Mouse (Mus musculus) lung, postnatal 10 days (tissue): ENCODE results near the gene Sp6.

Experiments used
- DNase-seq: peaks from one replicate; pipeline ENCODE4 v3.0.0; 2021

Sp6 gene

GRCm38 (mm10) chr11:97013121-97013670 lies at the start of gene Sp6:
Sp6 (plus strand) TSS chr11:97013394.
- DNase-seq: peak; percentile 69

GRCm38 (mm10) chr11:96963580-96963979 lies 49.6 kb upstream of the Sp6 start:
- peak; percentile 95 for DNase-seq

GRCm38 (mm10) chr11:96966172-96966571 lies 47.0 kb upstream of the Sp6 start:
- DNase-seq: no peak

GRCm38 (mm10) chr11:96966914-96967543 lies 46.2 kb upstream of the Sp6 start:
- no peak for DNase-seq

GRCm38 (mm10) chr11:96967544-96968269 lies 45.5 kb upstream of the Sp6 start:
- no peak for DNase-seq

GRCm38 (mm10) chr11:96968476-96968875 lies 44.7 kb upstream of the Sp6 start:
- DNase-seq: no peak

GRCm38 (mm10) chr11:96969280-96969722 lies 43.9 kb upstream of the Sp6 start:
- no peak for DNase-seq

- peak; percentile 84 for DNase-seq
These were observed 43.4 kb upstream of the Sp6 start for GRCm38 (mm10) chr11:96969746-96970145.

- no peak for DNase-seq
These were observed 42.9 kb upstream of the Sp6 start for GRCm38 (mm10) chr11:96970341-96970740.

- DNase-seq: no peak
These were observed 40.3 kb upstream of the Sp6 start for GRCm38 (mm10) chr11:96972906-96973305.

GRCm38 (mm10) chr11:96973426-96973964 lies 39.7 kb upstream of the Sp6 start:
- DNase-seq: no peak

- DNase-seq: peak; percentile 49
These were observed 38.4 kb upstream of the Sp6 start for GRCm38 (mm10) chr11:96974813-96975212.

- no peak for DNase-seq
These were observed 37.4 kb upstream of the Sp6 start for GRCm38 (mm10) chr11:96975511-96976378.

- no peak for DNase-seq
These were observed 36.9 kb upstream of the Sp6 start for GRCm38 (mm10) chr11:96976379-96976687.

- peak; percentile 91 for DNase-seq
These were observed 36.1 kb upstream of the Sp6 start for GRCm38 (mm10) chr11:96976911-96977591.

GRCm38 (mm10) chr11:96977606-96978400 lies 35.4 kb upstream of the Sp6 start:
- DNase-seq: peak; percentile 99

- no peak for DNase-seq
These were observed 34.6 kb upstream of the Sp6 start for GRCm38 (mm10) chr11:96978401-96979246.

- no peak for DNase-seq
These were observed 33.9 kb upstream of the Sp6 start for GRCm38 (mm10) chr11:96979329-96979728.

GRCm38 (mm10) chr11:96980021-96980420 lies 33.2 kb upstream of the Sp6 start:
- no peak for DNase-seq

- DNase-seq: no peak
These were observed 31.7 kb upstream of the Sp6 start for GRCm38 (mm10) chr11:96981461-96981860.

GRCm38 (mm10) chr11:96982355-96982754 lies 30.8 kb upstream of the Sp6 start:
- DNase-seq: peak; percentile 88
